Mouse (Mus musculus): ENCODE results near the gene 4930519P11Rik.
A peak's percentile ranks its signal among the peaks of the same experiment; 100 is the strongest.

The 4930519P11Rik gene

GRCm38 (mm10) chr2:154632203-154632780, 19.1 kb upstream of the 4930519P11Rik start:
- DNase-seq (ENCODE audit: low spot score) = no peak

DNA sequence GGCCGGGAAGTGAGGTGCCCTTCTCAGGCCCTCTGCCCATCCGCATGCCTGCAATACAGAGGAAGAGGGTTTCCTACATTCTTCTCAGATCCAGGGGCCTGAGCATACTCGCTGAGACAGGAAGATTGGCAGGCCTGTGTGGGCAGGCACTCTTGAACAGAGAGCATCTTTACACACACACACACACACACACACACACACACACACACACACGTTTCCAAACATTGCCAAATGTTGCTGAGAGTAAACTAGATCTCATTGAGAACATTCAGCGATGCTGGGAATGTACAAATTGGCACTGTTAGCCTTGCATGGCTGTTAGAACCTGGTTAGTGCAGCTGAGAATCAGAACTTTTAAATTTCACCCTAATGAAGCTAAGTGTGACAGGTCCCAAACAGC, 17.3 kb upstream of the 4930519P11Rik start:
- DNase-seq (ENCODE audit: low spot score) = no peak

DNA sequence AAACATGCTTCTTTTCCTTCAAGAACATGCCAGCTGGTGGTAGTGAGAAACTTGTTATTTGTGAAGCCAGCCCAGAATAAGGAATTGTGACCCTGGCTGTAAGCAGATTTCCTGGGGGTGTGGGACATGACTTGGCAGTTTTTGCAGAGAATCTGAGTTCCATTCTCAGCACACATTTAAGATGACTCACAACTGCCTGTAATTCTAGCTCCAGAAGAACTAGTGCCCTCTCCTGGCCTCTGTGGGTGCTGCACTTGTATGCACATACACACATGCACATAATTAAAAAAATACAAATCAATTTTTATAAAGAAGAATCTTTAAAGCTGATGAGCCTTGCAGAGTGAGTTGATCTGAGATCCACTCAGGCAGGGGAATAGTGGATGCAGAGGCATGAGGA, 10.9 kb upstream of the 4930519P11Rik start:
- DNase-seq (ENCODE audit: low spot score) = no peak

DNA sequence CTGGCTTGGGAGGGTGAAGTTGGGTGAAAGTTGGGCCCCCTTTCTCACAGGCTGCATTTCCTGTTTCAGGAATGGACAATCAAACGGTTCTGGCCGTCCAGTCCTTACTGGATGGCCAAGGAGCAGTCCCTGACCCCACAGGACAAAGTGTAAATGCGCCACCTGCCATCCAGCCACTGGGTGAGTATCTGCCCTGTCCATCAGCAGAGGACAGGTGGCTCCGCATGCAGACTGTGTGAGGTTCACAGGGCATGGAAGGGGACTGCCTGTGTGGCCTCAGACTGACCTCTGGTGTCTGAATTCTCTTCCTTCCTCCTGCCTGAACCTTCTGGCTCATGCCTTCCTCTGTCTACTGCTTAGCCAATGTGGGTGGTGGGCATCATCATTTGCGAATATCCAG, 8.4 kb upstream of the 4930519P11Rik start:
- no peak for DNase-seq (ENCODE audit: low spot score)

DNA sequence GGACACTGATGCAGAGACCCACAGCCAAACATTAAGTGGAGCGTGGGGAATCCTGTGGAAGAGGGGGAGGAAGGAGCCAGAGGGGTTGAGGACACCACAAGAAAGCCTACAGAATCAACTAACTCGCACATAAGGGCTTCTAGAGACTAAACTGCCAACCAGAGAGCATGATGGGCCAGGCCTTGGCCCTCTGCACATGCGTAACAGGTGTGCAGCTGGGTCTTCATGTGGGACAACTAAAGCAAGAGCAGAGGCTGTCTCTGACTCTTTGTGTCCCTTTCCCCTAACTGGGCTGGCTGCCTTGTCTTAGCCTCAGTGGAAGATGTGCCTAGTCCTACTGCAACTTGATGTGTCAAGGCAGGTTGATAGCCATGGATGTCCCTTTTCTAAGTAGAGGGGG, 3.8 kb upstream of the 4930519P11Rik start:
- DNase-seq (ENCODE audit: low spot score) = no peak

DNA sequence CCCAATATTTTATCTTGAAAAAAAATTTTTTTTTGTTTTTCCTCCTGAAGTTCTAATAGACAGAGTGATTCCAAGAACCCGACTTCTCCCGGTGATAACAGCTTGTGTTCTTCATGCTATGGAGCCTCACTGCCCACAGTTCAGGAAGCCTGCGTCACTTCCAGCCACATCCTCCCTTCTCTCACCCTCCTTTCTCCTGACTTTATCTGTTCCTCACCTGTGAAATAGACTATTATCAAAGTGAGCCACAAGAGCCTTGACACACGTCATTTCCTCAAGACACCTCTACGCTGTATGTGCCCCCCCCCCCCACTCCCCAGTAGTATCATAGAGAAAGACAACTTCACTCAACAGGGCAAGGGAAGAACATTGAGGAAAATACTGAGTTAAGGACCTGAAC, 2.4 kb upstream of the 4930519P11Rik start:
- no peak for DNase-seq (ENCODE audit: low spot score)

DNA sequence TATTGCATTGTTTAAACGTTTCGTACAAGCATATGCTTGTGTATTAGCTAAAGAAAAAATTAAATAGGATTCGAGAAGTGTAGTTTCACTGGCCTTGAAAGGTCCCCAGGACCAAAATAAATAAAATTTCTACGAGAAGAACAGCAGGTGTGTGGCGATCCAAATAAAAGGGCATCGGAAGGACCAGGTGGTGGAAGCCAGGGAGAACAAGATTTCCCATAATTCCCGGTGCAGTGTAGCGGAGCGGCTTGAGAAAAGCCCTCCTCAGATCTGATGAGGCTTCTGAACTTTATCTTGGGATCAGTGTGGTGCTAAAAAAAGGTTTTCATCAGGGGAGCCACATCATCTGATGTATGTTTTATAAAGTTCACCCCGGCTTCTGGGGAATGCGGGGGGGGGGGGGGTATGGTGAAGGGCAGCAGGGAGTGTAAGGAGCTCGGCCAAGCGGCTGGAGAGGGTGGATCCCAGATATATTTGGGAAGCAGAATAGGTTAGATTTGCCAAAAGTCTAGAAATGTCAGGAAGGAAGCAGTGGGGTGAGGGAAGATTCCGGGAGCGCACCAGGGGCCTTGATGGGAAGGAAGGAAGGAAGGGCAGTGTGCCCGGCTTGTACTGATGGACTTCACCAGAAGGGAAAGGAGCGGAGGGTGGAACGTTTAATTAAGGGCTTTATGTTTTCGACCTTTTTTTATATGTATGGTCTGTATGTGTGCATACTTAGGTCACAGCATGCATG, 1.8 kb upstream of the 4930519P11Rik start:
- no peak for DNase-seq (ENCODE audit: low spot score)

DNA sequence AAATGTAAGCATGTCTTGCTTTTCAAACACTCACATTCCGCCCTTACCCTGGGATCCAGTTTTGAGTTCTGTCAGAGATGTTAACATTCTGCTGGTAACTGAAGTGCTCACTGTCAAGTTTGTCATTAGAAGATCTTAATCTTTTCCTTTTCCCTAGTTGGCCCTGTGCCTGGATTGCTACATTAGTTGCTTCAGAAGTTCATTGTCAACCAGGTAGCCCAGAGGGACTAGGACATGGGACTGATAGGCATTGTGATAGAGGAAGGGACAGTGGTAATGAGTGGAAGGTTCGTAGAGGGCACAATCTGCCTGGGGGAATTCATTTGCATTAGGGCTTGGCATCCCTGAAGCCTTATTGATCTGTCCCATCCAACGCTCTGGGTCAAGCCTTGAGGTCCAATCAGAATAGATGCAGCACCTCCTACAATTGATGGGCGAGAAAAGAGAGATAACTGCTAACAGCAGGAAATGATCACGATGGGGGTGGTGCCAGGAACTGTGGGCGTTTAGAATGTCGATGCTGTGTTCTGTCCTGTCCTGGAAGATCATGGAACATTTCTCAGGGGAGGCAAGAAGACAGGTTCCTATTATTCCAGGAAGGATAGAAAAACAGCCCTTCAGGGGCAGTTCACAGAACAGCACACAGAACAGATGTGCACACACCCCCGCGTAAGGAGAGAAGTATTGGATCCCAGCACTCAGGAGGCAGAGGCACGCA, 4.0 kb downstream of the 4930519P11Rik start:
- DNase-seq (ENCODE audit: low spot score) = no peak

GRCm38 (mm10) chr2:154606965-154607364, 6.3 kb downstream of the 4930519P11Rik start:
- no peak for DNase-seq (ENCODE audit: low spot score)

GRCm38 (mm10) chr2:154604156-154604555, 9.1 kb downstream of the 4930519P11Rik start:
- DNase-seq (ENCODE audit: low spot score) = no peak

DNA sequence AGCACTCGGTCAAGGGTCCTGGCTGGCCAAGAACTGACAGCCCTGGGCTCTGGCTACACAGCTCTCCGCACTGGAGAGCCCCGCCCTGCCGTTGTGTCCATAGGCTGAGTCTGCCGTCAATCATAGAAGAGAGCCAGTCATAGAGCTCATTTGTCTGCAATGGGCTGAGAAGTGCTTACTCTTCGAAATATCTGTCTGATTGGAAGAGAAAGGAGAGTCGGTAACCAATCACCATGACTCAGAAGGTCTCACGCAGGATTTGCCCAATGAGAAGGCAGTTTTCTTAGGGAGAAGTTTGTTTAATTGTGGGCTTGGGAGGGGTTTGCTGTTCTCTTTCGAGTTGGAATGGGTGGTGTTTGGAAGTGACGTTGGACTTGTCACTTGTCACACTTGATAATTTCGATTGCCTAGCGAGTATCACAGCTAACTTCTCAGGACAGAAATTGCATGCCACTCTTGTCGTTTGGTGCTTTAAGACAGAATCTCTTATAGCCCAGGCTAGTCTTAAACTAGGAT, 9.5 kb downstream of the 4930519P11Rik start, which contains the start of gene Pxmp4:
Gene Pxmp4, minus strand, starts transcription at position 71 of the 516 bp plus-strand sequence.
- peak; percentile 98 for DNase-seq (ENCODE audit: low spot score)

DNA sequence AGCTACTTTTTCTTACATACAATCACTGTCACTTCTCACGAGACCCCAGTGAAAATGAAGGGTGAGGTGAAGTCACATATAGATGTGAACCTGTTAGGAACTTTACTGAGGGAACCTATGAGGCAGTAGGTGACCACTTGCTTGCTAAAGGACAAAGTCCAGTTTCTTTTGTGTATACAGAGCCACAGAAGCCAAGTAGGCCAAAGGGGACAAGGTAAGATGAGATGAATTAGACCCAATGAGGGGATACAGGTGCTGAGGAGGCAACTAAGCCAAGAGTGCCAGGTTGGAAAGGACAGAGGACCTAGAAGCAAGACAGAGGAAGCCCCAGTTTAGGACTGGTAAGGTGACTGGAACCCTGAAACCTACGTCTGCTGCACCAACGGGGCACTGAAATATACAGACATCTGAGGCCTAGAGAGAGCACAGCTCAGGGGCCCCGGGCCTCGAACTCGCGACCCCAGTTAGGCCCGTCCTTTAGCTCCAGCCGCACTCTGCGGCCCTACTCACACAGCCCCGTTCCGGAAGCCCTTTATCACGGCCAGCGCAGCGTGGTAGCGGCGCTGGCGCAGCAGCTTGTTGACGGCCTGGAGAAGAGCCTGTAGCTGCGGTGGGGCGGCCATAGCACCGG, 10.1 kb downstream of the 4930519P11Rik start:
- DNase-seq (ENCODE audit: low spot score) = no peak

- no peak for DNase-seq (ENCODE audit: low spot score)
Observed at GRCm38 (mm10) chr2:154601324-154601723, 11.9 kb downstream of the 4930519P11Rik start.

GRCm38 (mm10) chr2:154600586-154600985, 12.7 kb downstream of the 4930519P11Rik start:
- DNase-seq (ENCODE audit: low spot score) = no peak

GRCm38 (mm10) chr2:154597399-154597798, 15.8 kb downstream of the 4930519P11Rik start:
- DNase-seq (ENCODE audit: low spot score) = no peak

DNA sequence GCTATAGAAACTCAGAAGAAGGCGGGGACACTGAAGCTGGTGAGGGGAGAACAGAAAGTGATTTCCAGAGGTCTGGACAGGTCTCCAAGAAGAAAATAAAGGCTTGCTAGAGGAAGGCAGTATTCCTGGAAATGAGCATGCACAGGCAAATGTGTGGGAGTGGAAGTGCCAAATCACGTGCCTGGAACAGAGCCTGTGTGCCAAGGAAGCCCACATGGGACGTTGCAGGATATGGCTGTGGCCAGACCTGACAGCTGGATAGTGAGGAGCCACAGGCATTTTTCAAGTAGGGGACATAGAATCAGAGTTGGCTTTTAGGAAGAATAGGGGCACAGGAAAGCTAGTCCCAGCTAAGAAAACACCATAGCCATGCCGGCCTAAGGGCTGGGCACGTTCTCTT, 17.5 kb downstream of the 4930519P11Rik start:
- DNase-seq (ENCODE audit: low spot score) = no peak

- no peak for DNase-seq (ENCODE audit: low spot score)
Observed at GRCm38 (mm10) chr2:154593025-154593424, 20.2 kb downstream of the 4930519P11Rik start.

DNA sequence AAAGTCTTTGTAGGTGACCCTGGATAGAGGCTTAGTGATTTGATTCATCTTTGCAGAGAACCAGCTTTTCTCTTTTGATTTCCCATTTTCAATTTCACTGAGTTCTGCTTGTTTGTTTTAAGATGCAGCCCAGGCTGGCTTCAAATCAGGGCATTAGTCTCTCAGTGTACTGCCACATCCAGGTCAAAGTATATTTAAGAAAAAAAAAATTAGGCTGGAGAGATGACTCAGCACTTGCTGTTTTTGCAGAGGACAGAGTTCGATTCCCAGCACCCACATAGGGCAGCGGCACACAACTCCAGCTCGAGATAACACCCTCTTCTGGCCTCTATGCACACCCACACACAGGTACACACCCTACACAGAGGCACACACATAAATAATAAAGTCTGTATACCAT, 22.0 kb downstream of the 4930519P11Rik start:
- DNase-seq (ENCODE audit: low spot score) = no peak

DNA sequence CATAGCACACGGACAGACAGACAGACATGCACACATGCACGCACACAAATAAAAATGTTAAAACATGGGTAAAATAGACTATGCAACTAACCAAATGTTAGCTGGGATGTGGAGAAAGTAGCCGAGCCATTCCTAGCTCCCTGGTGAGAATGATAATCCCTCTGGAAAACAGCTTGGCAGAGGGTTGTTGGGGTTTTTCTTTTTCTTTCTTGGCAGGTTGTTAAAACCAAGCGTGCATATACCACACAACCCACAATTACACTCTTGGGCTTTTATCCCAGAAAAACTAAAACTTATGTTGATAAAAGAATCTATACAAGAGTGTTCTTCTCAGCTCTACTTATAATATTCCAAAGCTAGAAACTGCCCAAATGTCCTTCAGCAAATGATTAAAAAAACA, 24.2 kb downstream of the 4930519P11Rik start:
- DNase-seq (ENCODE audit: low spot score) = no peak

DNA sequence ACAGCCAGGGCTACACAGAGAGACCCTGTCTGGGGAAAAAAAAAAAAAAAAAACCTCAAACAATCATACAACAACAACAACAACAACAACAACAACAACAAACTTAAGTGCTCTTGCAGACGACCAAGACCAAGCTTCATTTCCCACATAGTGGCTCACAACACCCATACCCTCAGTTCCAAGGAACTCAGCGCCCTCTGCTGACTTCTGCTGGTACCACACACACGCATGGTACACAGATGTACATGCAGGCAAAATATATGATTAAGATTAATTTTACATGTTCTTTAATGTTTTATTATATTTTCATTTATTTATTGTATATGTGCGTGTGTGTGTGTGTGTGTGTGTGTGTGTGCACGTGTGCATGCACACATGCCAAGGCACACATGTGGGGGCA, 26.8 kb downstream of the 4930519P11Rik start:
- peak; percentile 78 for DNase-seq (ENCODE audit: low spot score)

DNA sequence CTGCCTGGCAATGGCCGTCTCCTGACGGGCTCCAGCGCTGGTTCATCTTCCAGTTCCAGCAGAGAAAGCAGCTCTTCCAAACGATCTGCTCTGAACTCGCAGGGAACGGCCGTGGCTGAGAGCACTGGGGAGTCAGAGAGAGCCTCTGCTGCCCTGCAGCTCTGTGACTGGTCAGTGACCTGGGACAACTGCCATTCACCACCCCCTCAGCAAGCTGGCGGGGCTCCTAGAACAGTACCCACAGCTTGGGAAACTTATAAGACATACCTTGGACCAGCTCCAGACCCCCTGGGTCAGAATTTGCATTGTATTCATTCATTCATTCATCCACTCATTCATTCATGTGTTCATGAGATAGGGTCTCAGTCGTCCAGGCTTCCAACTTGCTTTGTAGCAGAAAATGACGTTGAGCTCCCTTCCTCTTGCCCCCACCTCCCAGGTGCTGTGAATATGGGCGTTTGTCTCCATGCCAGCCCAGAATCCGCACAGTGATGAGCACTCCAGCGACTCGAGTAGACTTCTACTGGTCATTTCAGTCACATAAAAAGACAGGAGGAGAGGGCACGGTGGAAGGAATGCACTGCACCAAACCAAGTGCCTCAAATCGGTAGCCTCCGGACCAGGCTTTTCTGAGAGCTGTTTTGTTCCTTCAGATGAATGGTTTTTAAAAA, 28.2 kb downstream of the 4930519P11Rik start:
- no peak for DNase-seq (ENCODE audit: low spot score)

Measured in testis, postnatal 10 days (tissue).